Comparison of ENCODE assay signal across 26 mouse cellular contexts in genomic region chr16:31355882-31356281, GRCm38 (mm10). TPM values are rescaled to one million over a fixed set of nuclear protein-coding genes. Genes with fewer than 3 reads are reported as not detected.
A peak's percentile ranks its signal among the peaks of the same experiment; 100 is the strongest.
DNase-seq lines count a peak whose midpoint lies in the region; ATAC-seq and TF ChIP-seq lines count a peak whose summit lies in the region.
"Had no signal": no experiment of that assay in that cellular context is flagged by ENCODE, and none has a peak within 500 bp of the region (broad histone marks: within the 10 kb centered on the region; RNA-seq: fewer than 3 reads in every experiment).

No protein-coding gene starts in this region.

- H3K9me3 ChIP-seq in intestine, postnatal 0 days (ENCODE audit: control insufficient read depth) = no peaks in the 10 kb centered on the region
- H3K9me3 ChIP-seq in stomach, embryonic 16.5 days (replicated peaks; ENCODE audit: control insufficient read depth, low read length) = no peaks in the 10 kb centered on the region
- H3K9me3 ChIP-seq in forebrain, embryonic 13.5 days (replicated peaks) = no peaks in the 10 kb centered on the region
- H3K9me3 ChIP-seq: embryonic facial prominence, embryonic 10.5 days; embryonic facial prominence, embryonic 13.5 days; forebrain, embryonic 10.5 days; hindbrain, embryonic 10.5 days; hindbrain, embryonic 13.5 days had no signal

- no peaks in the 10 kb centered on the region for H3K36me3 ChIP-seq in intestine, postnatal 0 days (ENCODE audit: control insufficient read depth, insufficient read depth)
- no peaks in the 10 kb centered on the region for H3K36me3 ChIP-seq in stomach, embryonic 16.5 days (ENCODE audit: control insufficient read depth, insufficient read depth, low read length)
- H3K36me3 ChIP-seq in forebrain, embryonic 13.5 days (ENCODE audit: poor library complexity, severe bottlenecking) = no peaks in the 10 kb centered on the region
- H3K36me3 ChIP-seq: embryonic facial prominence, embryonic 10.5 days; embryonic facial prominence, embryonic 13.5 days; forebrain, embryonic 10.5 days; hindbrain, embryonic 10.5 days; hindbrain, embryonic 13.5 days had no signal

- no peaks in the 10 kb centered on the region for H3K4me1 ChIP-seq in intestine, postnatal 0 days (replicated peaks; ENCODE audit: control insufficient read depth, insufficient read depth, low read length)
- H3K4me1 ChIP-seq in stomach, embryonic 16.5 days (ENCODE audit: control insufficient read depth, insufficient read depth, low read length) = no peaks in the 10 kb centered on the region
- no peaks in the 10 kb centered on the region for H3K4me1 ChIP-seq in forebrain, embryonic 13.5 days
- H3K4me1 ChIP-seq: embryonic facial prominence, embryonic 13.5 days had no signal

- no peak overlapping the region for H3K9ac ChIP-seq in intestine, postnatal 0 days (ENCODE audit: low read depth, low read length)
- H3K9ac ChIP-seq in stomach, embryonic 16.5 days (ENCODE audit: low read length) = no peak overlapping the region
- H3K9ac ChIP-seq in forebrain, embryonic 13.5 days = no peak overlapping the region
- H3K9ac ChIP-seq: embryonic facial prominence, embryonic 13.5 days; hindbrain, embryonic 13.5 days had no signal

- no peak overlapping the region for H3K4me3 ChIP-seq in intestine, postnatal 0 days (ENCODE audit: low read depth, low read length)
- no peak overlapping the region for H3K4me3 ChIP-seq in stomach, embryonic 16.5 days (replicated peaks; ENCODE audit: low read length)
- no peak overlapping the region for H3K4me3 ChIP-seq in forebrain, embryonic 13.5 days
- H3K4me3 ChIP-seq: embryonic facial prominence, embryonic 10.5 days; embryonic facial prominence, embryonic 13.5 days; forebrain, embryonic 10.5 days; hindbrain, embryonic 10.5 days; hindbrain, embryonic 13.5 days had no signal

- intact Hi-C loops in left cerebral cortex, postnatal 25 days (cut with DNase I) = loop anchor here (10.0 kb wide), 3 partner anchors 231 to 761 kb away; partner anchors contain the start of gene Fam43a

- DNase-seq in testis, postnatal 10 days (ENCODE audit: low spot score) = peak; percentile 37
- no peak for DNase-seq in testis, postnatal 14 days (ENCODE audit: low spot score)
- DNase-seq in left cerebral cortex, postnatal 25 days (ENCODE audit: low spot score in 2 of 2) = no peak
- no peak for DNase-seq in frontal cortex, postnatal 36 days (ENCODE audit: low spot score in 2 of 2)
- DNase-seq: adrenal gland, adult 2 months; adrenal gland, postnatal 14 days; cerebellum, adult 11-12 months; cerebellum, adult 8-10 months; cerebellum, postnatal 10 days; cerebellum, postnatal 36 days; embryo, embryonic 11 days; gastrocnemius, postnatal 10 days; gastrocnemius, postnatal 36 days had no signal

- no peak overlapping the region for H3K4me2 ChIP-seq in intestine, postnatal 0 days (replicated peaks; ENCODE audit: low read depth)
- no peak overlapping the region for H3K4me2 ChIP-seq in stomach, embryonic 16.5 days (ENCODE audit: low read depth, low read length)
- H3K4me2 ChIP-seq in forebrain, embryonic 13.5 days = no peak overlapping the region
- H3K4me2 ChIP-seq: embryonic facial prominence, embryonic 13.5 days; heart, embryonic 11.5 days; hindbrain, embryonic 13.5 days had no signal

- 39% methylated on average over 6 of the region's 6 CpGs for WGBS in intestine, postnatal 0 days
- WGBS in stomach, embryonic 16.5 days = 51% methylated on average over 6 of the region's 6 CpGs
- WGBS in forebrain, embryonic 13.5 days = 67% methylated on average over 6 of the region's 6 CpGs

- peak; percentile 18; the same call in 1 of the 2 replicates for ATAC-seq in intestine, postnatal 0 days
- ATAC-seq in stomach, embryonic 16.5 days (ENCODE audit: insufficient read depth, low FRiP score) = peak; percentile 37; the same call in 1 of the 2 replicates
- ATAC-seq in forebrain, embryonic 13.5 days = no peak
- ATAC-seq: CD4-positive, CD25-positive, alpha-beta regulatory T cell, adult 4 months; forebrain, embryonic 14.5 days had no signal

- H3K27me3 ChIP-seq in intestine, postnatal 0 days (replicated peaks; ENCODE audit: control insufficient read depth, insufficient read depth, low read length) = no peaks in the 10 kb centered on the region
- no peaks in the 10 kb centered on the region for H3K27me3 ChIP-seq in stomach, embryonic 16.5 days (ENCODE audit: control insufficient read depth, insufficient read depth, low read length)
- H3K27me3 ChIP-seq in forebrain, embryonic 13.5 days = peaks cover 11% of the 10 kb centered on the region; the same call in 1 of the 2 replicates

- no peak for TF ChIP-seq CTCF in intestine, postnatal 0 days (IDR thresholded peaks at IDR 0.05; ENCODE audit: low read depth)

- H3K27ac ChIP-seq in intestine, postnatal 0 days (ENCODE audit: low read depth, low read length) = peak overlapping the region; percentile 21; the same call in 1 of the 2 replicates
- H3K27ac ChIP-seq in stomach, embryonic 16.5 days (ENCODE audit: low read length) = peak overlapping the region; percentile 27; the same call in 1 of the 2 replicates
- no peak overlapping the region for H3K27ac ChIP-seq in forebrain, embryonic 13.5 days
- H3K27ac ChIP-seq: embryonic facial prominence, embryonic 10.5 days; embryonic facial prominence, embryonic 13.5 days; forebrain, embryonic 10.5 days; hindbrain, embryonic 10.5 days; hindbrain, embryonic 13.5 days had no signal

RNA-seq across cellular contexts. Expression of gene Apod, which starts 41.3 kb away (rescaled TPM):
- polyA plus RNA-seq in intestine, postnatal 0 days (2015; fragmentation: Nextera tagmentation; extraction: Ambion mirVana) = 0.50 and 0.77 TPM in 2 replicates
- polyA plus RNA-seq in stomach, embryonic 16.5 days (2015; fragmentation: Nextera tagmentation; extraction: Ambion mirVana) = 0.83 and 1.5 TPM in 2 replicates
- 28.0 and 32.5 TPM in 2 replicates for polyA plus RNA-seq in forebrain, embryonic 13.5 days (2015; fragmentation: Nextera tagmentation; extraction: Ambion mirVana)
- 100 to 1,000 TPM; 136 to 141 TPM for total RNA-seq in left cerebral cortex, postnatal 25 days (2021)
- total RNA-seq: granulocyte monocyte progenitor cell, adult 5-6 weeks; MEL had no signal
- polyA plus RNA-seq: CD4-positive, CD25-positive, alpha-beta regulatory T cell, adult 4 months; heart, embryonic 11.5 days had no signal

Comparison
In these comparisons a context has a peak if more than half of its experiments do, and no peak if none do; other contexts are left out.
1. RNA of gene Apod, which starts 41.3 kb away (polyA plus RNA-seq): 28.0 to 32.5 TPM in forebrain, embryonic 13.5 days; 0.83 to 1.5 TPM in stomach, embryonic 16.5 days and 0.50 to 0.77 TPM in intestine, postnatal 0 days; every median in the first group is over 10 times any median in the second.